Comparison of ENCODE assay signal across 8 mouse cellular contexts in genomic region chr5:114689700-114690366, GRCm38 (mm10). TPM values are rescaled to one million over a fixed set of nuclear protein-coding genes. Genes with fewer than 3 reads are reported as not detected.
DNase-seq lines count a peak whose midpoint lies in the region; ATAC-seq lines count a peak whose summit lies in the region.

No protein-coding gene starts in this region.

- H3K36me3 ChIP-seq in embryonic facial prominence, embryonic 15.5 days = no peaks in the 10 kb centered on the region
- H3K36me3 ChIP-seq in intestine, embryonic 14.5 days (ENCODE audit: control insufficient read depth, insufficient read depth, low read length) = no peaks in the 10 kb centered on the region
- H3K36me3 ChIP-seq in liver, embryonic 15.5 days (replicated peaks) = no peaks in the 10 kb centered on the region
- no peaks in the 10 kb centered on the region for H3K36me3 ChIP-seq in neural tube, embryonic 11.5 days (ENCODE audit: control insufficient read depth, insufficient read depth, low read length)

- peak overlapping the region; percentile 82 for H3K4me2 ChIP-seq in embryonic facial prominence, embryonic 15.5 days (replicated peaks)
- peak overlapping the region; percentile 95 for H3K4me2 ChIP-seq in intestine, embryonic 14.5 days (ENCODE audit: low read length)
- H3K4me2 ChIP-seq in liver, embryonic 15.5 days = peak overlapping the region; percentile 100
- peak overlapping the region; percentile 95 for H3K4me2 ChIP-seq in neural tube, embryonic 11.5 days (ENCODE audit: low read depth)

- peak overlapping the region; percentile 85 for H3K4me3 ChIP-seq in embryonic facial prominence, embryonic 15.5 days (replicated peaks)
- H3K4me3 ChIP-seq in intestine, embryonic 14.5 days (ENCODE audit: low read depth, low read length) = peak overlapping the region; percentile 70
- peak overlapping the region; percentile 80 for H3K4me3 ChIP-seq in liver, embryonic 15.5 days (replicated peaks)
- peak overlapping the region; percentile 75 for H3K4me3 ChIP-seq in neural tube, embryonic 11.5 days (ENCODE audit: low read depth, low read length)

- no peaks in the 10 kb centered on the region for H3K27me3 ChIP-seq in embryonic facial prominence, embryonic 15.5 days
- H3K27me3 ChIP-seq in intestine, embryonic 14.5 days (replicated peaks; ENCODE audit: control insufficient read depth, insufficient read depth, low read length) = no peaks in the 10 kb centered on the region
- peaks cover 23% of the 10 kb centered on the region for H3K27me3 ChIP-seq in liver, embryonic 15.5 days
- H3K27me3 ChIP-seq in neural tube, embryonic 11.5 days (ENCODE audit: control insufficient read depth, insufficient read depth, low read length) = no peaks in the 10 kb centered on the region

- no peaks in the 10 kb centered on the region for H3K9me3 ChIP-seq in embryonic facial prominence, embryonic 15.5 days (replicated peaks)
- H3K9me3 ChIP-seq in intestine, embryonic 14.5 days (ENCODE audit: control insufficient read depth, low read length) = no peaks in the 10 kb centered on the region
- H3K9me3 ChIP-seq in liver, embryonic 15.5 days (replicated peaks) = no peaks in the 10 kb centered on the region
- H3K9me3 ChIP-seq in neural tube, embryonic 11.5 days (ENCODE audit: control insufficient read depth, low read length) = no peaks in the 10 kb centered on the region

- peak overlapping the region; percentile 78 for H3K27ac ChIP-seq in embryonic facial prominence, embryonic 15.5 days (replicated peaks)
- H3K27ac ChIP-seq in intestine, embryonic 14.5 days (ENCODE audit: low read depth) = no peak overlapping the region
- peak overlapping the region; percentile 68 for H3K27ac ChIP-seq in liver, embryonic 15.5 days (replicated peaks)
- no peak overlapping the region for H3K27ac ChIP-seq in neural tube, embryonic 11.5 days (ENCODE audit: low read depth, low read length)

- H3K4me1 ChIP-seq in embryonic facial prominence, embryonic 15.5 days = peaks cover 29% of the 10 kb centered on the region
- H3K4me1 ChIP-seq in intestine, embryonic 14.5 days (replicated peaks; ENCODE audit: control insufficient read depth, insufficient read depth, low read length) = 0 out of 2 replicates have a peak, but pooled peaks cover 3% of the 10 kb centered on the region
- H3K4me1 ChIP-seq in liver, embryonic 15.5 days (replicated peaks) = peaks cover 48% of the 10 kb centered on the region
- peaks cover 8% of the 10 kb centered on the region; the same call in 1 of the 2 replicates for H3K4me1 ChIP-seq in neural tube, embryonic 11.5 days (ENCODE audit: control insufficient read depth, insufficient read depth, low read length)

- ATAC-seq in embryonic facial prominence, embryonic 15.5 days (ENCODE audit: insufficient number of reproducible peaks, low FRiP score, low TSS enrichment, low read depth) = no peak
- ATAC-seq in intestine, embryonic 14.5 days (replicated peaks; ENCODE audit: low FRiP score, low TSS enrichment, low read depth) = 0 out of 2 replicates have a peak, but pooled peaks have one; percentile 14
- ATAC-seq in liver, embryonic 15.5 days (ENCODE audit: insufficient read depth) = no peak
- no peak for ATAC-seq in neural tube, embryonic 11.5 days (ENCODE audit: insufficient read depth, low FRiP score, low TSS enrichment)

- DNase-seq in heart, adult 11 months = peak; percentile 94
- DNase-seq in heart, adult 9 months (ENCODE audit: low spot score in 2 of 2) = no peak
- DNase-seq in intestine, embryonic 14.5 days (ENCODE audit: low spot score) = peak; percentile 75
- peak; percentile 26 for DNase-seq in neural tube, embryonic 11.5 days (ENCODE audit: low spot score)
- DNase-seq in gastrocnemius, adult 18-20 months (ENCODE audit: low spot score) = no peak
- no peak for DNase-seq in layer of hippocampus, adult 8-10 months (ENCODE audit: low spot score in 2 of 2)

- peak overlapping the region; percentile 75 for H3K9ac ChIP-seq in embryonic facial prominence, embryonic 15.5 days
- H3K9ac ChIP-seq in intestine, embryonic 14.5 days (ENCODE audit: low read length) = peak overlapping the region; percentile 60
- H3K9ac ChIP-seq in liver, embryonic 15.5 days = peak overlapping the region; percentile 89
- H3K9ac ChIP-seq in neural tube, embryonic 11.5 days (ENCODE audit: low read length) = peak overlapping the region; percentile 81; the same call in 1 of the 2 replicates

- 17% methylated on average over 16 of the region's 16 CpGs for WGBS in embryonic facial prominence, embryonic 15.5 days
- 18% methylated on average over 16 of the region's 16 CpGs for WGBS in intestine, embryonic 14.5 days
- 12% methylated on average over 16 of the region's 16 CpGs for WGBS in liver, embryonic 15.5 days (ENCODE audit: insufficient replicate concordance)
- WGBS in neural tube, embryonic 11.5 days = 21% methylated on average over 16 of the region's 16 CpGs

RNA-seq across cellular contexts. Expression of gene Gltp, which starts 1.0 kb away (rescaled TPM):
- polyA plus RNA-seq in embryonic facial prominence, embryonic 15.5 days (2015; fragmentation: Nextera tagmentation; extraction: Ambion mirVana) = 287 and 358 TPM in 2 replicates
- polyA plus RNA-seq in intestine, embryonic 14.5 days (2014; fragmentation: Nextera tagmentation; extraction: Ambion mirVana) = 74.7 and 77.0 TPM in 2 replicates
- 36.2 and 36.8 TPM in 2 replicates for polyA plus RNA-seq in liver, embryonic 15.5 days (2015; fragmentation: Nextera tagmentation; extraction: Ambion mirVana)
- polyA plus RNA-seq in neural tube, embryonic 11.5 days (2014; fragmentation: Nextera tagmentation; extraction: Ambion mirVana) = 68.9 and 72.6 TPM in 2 replicates
- total RNA-seq in gastrocnemius, adult 18-20 months (2021) = 1 to 10 TPM; 7.2 to 8.7 TPM
- total RNA-seq in layer of hippocampus, adult 8-10 months (2022) = 10 to 100 TPM; 26.3 to 46.1 (median 33.8) TPM

RNA-seq across cellular contexts. Expression of gene Tchp, which starts 17.7 kb away (rescaled TPM):
- 16.3 and 17.4 TPM in 2 replicates for polyA plus RNA-seq in embryonic facial prominence, embryonic 15.5 days (2015; fragmentation: Nextera tagmentation; extraction: Ambion mirVana)
- 9.0 and 11.7 TPM in 2 replicates for polyA plus RNA-seq in intestine, embryonic 14.5 days (2014; fragmentation: Nextera tagmentation; extraction: Ambion mirVana)
- 2.9 and 3.2 TPM in 2 replicates for polyA plus RNA-seq in liver, embryonic 15.5 days (2015; fragmentation: Nextera tagmentation; extraction: Ambion mirVana)
- polyA plus RNA-seq in neural tube, embryonic 11.5 days (2014; fragmentation: Nextera tagmentation; extraction: Ambion mirVana) = 12.8 and 14.3 TPM in 2 replicates
- total RNA-seq in gastrocnemius, adult 18-20 months (2021) = 1 to 10 TPM; 2.3 to 2.9 TPM
- total RNA-seq in layer of hippocampus, adult 8-10 months (2022) = 10 to 100 TPM; 15.9 to 19.7 (median 17.2) TPM

RNA-seq across cellular contexts. Expression of gene Trpv4, which starts 31.6 kb away (rescaled TPM):
- 14.6 and 15.0 TPM in 2 replicates for polyA plus RNA-seq in embryonic facial prominence, embryonic 15.5 days (2015; fragmentation: Nextera tagmentation; extraction: Ambion mirVana)
- polyA plus RNA-seq in intestine, embryonic 14.5 days (2014; fragmentation: Nextera tagmentation; extraction: Ambion mirVana) = 0.59 and 0.83 TPM in 2 replicates
- 0.24 and 0.33 TPM in 2 replicates for polyA plus RNA-seq in liver, embryonic 15.5 days (2015; fragmentation: Nextera tagmentation; extraction: Ambion mirVana)
- 0.32 and 0.81 TPM in 2 replicates for polyA plus RNA-seq in neural tube, embryonic 11.5 days (2014; fragmentation: Nextera tagmentation; extraction: Ambion mirVana)
- 1 to 10 TPM; 1.8 to 2.1 TPM for total RNA-seq in gastrocnemius, adult 18-20 months (2021)
- total RNA-seq in layer of hippocampus, adult 8-10 months (2022) = 1 to 10 TPM; 1.6 to 2.5 (median 1.9) TPM

Comparison
In these comparisons a context has a peak if more than half of its experiments do, and no peak if none do; other contexts are left out.
1. DNase-seq: peak in heart, adult 11 months (single experiment), intestine, embryonic 14.5 days (single experiment) and neural tube, embryonic 11.5 days (single experiment); none in heart, adult 9 months (0 of 2), gastrocnemius, adult 18-20 months (single experiment) and layer of hippocampus, adult 8-10 months (0 of 2).
2. H3K27ac ChIP-seq: peak in embryonic facial prominence, embryonic 15.5 days (single experiment) and liver, embryonic 15.5 days (single experiment); none in intestine, embryonic 14.5 days (single experiment) and neural tube, embryonic 11.5 days (single experiment).
3. Peak in every context shown above with its lines, with median percentiles within 50 percentile points of each other: H3K4me2 ChIP-seq, H3K4me3 ChIP-seq and H3K9ac ChIP-seq.